Mouse (Mus musculus) embryonic fibroblast, embryonic 13.5 days (primary cell): ENCODE results near the gene Sdf4.

Experiments used
- CTCF ChIP-seq: IDR thresholded peaks from 2 replicates; pipeline ENCODE4 v1.5.1; 2011; ENCODE audit warnings: mild to moderate bottlenecking, control low read depth, low read length, moderate library complexity, borderline replicate concordance; ENCODE audit not compliant: insufficient read depth
- POLR2A ChIP-seq: IDR thresholded peaks from 2 replicates; pipeline ENCODE4 v1.6.1; 2011; ENCODE audit warnings: low read depth, mild to moderate bottlenecking, control low read depth, low read length, moderate library complexity

DNA sequence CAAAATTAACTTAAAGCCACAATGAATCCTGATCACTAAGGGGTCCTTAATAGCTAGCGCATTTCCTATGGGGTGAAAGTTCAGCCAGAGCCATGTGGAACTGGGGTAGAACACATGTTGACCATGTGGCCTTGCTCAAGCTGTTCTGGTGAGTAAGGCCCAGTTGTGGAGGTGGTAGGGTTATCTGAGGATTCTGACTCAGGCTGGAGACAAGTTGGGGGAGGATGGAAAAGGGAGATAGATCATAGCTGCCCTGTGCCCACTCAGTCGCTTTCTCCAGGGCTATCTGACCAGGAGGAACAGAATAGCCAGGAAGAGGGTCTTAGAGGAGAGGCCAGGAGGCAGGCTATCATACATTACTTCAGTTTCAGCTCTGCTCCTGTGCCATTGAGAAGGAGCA lies 21.8 kb downstream of the Sdf4 start:
- no peak for TF ChIP-seq CTCF
- no peak for TF ChIP-seq POLR2A
